Mouse (Mus musculus) small intestine, adult 2 months (tissue): ENCODE measurements around the gene Fgd4. TPM values are rescaled to one million over a fixed set of nuclear protein-coding genes. Genes with fewer than 3 reads are reported as not detected.
"Not testable (repeated sequence)": the region's sequence is repeated elsewhere in the genome, so short reads cannot be mapped to it uniquely, and the experiment has no call there.

Source experiments
- H3K27ac ChIP-seq: fragments of 200-500 bp; 2 replicates; pipeline ENCODE4 v1.5.1; 2012; ENCODE audit warnings: low read depth, low read length, control low read depth, inconsistent platforms; ENCODE audit not compliant: insufficient read depth
- H3K27me3 ChIP-seq: fragments of 200-500 bp; 2 replicates; pipeline ENCODE4 v1.6.1; 2012; ENCODE audit warnings: mild to moderate bottlenecking, moderate library complexity, low read length, inconsistent platforms; ENCODE audit not compliant: control insufficient read depth, insufficient read depth
- H3K36me3 ChIP-seq: fragments of 200-500 bp; 2 replicates; pipeline ENCODE4 v1.6.1; 2012; ENCODE audit warnings: mild to moderate bottlenecking, low read length, control low read depth, inconsistent platforms; ENCODE audit not compliant: control insufficient read depth, insufficient read depth
- H3K4me1 ChIP-seq: fragments of 200-500 bp; 2 replicates; pipeline ENCODE4 v1.6.1; 2012; ENCODE audit warnings: low read length, inconsistent platforms, mixed read lengths; ENCODE audit not compliant: control insufficient read depth, insufficient read depth, insufficient read length
- H3K4me3 ChIP-seq: fragments of 200-500 bp; 2 replicates; pipeline ENCODE4 v1.5.1; 2012; ENCODE audit warnings: low read depth, mild to moderate bottlenecking, control low read depth, inconsistent platforms, low read length, moderate library complexity
- CTCF ChIP-seq: fragments of 200-500 bp; IDR thresholded peaks from 2 replicates; pipeline ENCODE4 v1.5.1; 2012; ENCODE audit warnings: low read depth, mild to moderate bottlenecking, control low read depth, inconsistent platforms, low read length, moderate library complexity, mixed read lengths; ENCODE audit not compliant: insufficient replicate concordance, insufficient read length; ENCODE audit errors: extremely low read depth
- POLR2A ChIP-seq: fragments of 200-500 bp; IDR thresholded peaks from 2 replicates; pipeline ENCODE4 v1.6.1; 2012; ENCODE audit warnings: low read depth, mild to moderate bottlenecking, control low read depth, inconsistent platforms, low read length, moderate library complexity
- WGBS: fragments of 180-500 bp; shearing (Covaris S2); methylation state at CpG from one replicate; pipeline ENCODE4 v1.1.7; 2018; 5-methylcytosine and 5-hydroxymethylcytosine counted together
- polyA plus RNA-seq: library from polyadenylated mRNA; depleted of rRNA; stranded (reverse); fragments of >200 nt; gene quantifications from 2 replicates; pipeline ENCODE4 v1.2.3, GENCODE M21; 2012

Fgd4 gene
- polyA plus RNA-seq, 1 experiment, result 10.3 TPM

DNA sequence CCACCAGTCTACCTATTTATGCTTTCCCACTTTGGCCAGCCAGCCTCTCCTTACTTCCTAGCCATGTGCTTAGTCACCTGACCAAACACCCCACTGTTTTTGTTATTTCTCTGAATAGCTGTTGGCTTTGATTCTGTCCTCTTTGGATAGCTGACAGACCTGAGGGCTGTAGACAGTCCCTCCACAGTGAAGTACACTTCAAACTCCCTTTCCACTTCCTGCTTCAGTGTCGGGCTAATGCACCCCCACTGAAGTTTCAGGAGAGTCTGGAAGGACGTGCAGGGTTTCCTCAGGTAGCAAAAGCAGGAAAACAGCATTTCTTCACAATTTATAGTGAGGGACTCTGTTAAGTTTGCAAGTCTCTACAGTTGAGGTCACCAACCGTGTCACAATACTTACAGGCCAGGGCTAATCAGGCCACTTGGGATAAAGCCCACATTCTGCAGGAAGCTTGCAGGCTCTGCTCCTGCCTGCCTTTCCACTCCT, 57.4 kb downstream of the Fgd4 start:
- H3K27me3 ChIP-seq, result no peaks in the 10 kb centered on the region
- H3K4me3 ChIP-seq, result no peak overlapping the region
- no peak for TF ChIP-seq CTCF
- no peak for TF ChIP-seq POLR2A
- WGBS, result 53% methylated on average over 3 of the region's 3 CpGs
- H3K4me1 ChIP-seq, result no peaks in the 10 kb centered on the region
- H3K36me3 ChIP-seq, result no peaks in the 10 kb centered on the region
- H3K27ac ChIP-seq, result no peak overlapping the region

DNA sequence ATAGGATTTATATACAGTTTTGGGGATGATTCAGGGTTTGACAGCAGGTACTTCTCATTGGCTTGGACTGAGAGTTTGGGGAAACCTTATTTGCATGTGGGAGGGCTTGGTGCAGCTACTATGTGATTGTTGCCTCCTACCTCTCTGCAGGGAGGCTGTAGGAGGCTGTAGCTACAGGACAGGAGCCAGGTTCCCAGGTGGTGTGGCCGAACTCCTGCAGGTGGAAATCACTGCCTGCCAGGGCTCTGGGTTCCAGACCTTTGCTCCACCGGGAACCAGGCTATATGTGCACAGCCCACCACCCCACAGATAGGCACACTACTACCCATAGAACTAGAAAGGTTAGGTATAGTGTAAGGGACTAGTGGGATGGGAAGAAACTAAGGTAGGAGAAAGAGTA, 61.0 kb downstream of the Fgd4 start:
- not testable (repeated sequence) for H3K36me3 ChIP-seq, H3K27me3 ChIP-seq, H3K4me1 ChIP-seq, H3K27ac ChIP-seq, H3K4me3 ChIP-seq
- 82% methylated on average over 2 of the region's 2 CpGs for WGBS

DNA sequence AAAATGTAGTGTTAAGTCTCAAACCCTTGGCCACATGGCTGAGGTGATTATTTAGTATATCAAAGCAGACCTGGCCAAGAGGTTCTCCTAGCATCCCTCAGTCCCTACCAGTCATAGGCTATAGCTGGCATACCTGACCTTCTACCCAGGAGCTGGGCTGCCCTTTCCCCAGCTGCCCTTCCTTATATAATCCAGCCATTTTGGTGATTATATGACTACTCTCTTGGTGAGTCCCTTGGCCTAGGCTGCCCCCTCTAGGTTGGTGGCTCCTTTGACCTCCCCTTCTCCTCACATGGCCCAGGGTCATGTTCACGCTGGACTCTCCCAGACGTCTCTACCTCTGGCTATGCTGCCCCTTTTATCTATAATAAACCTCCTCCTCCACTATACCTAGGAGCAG, 65.1 kb downstream of the Fgd4 start:
- H3K27me3 ChIP-seq, result no peaks in the 10 kb centered on the region
- TF ChIP-seq POLR2A, result no peak
- TF ChIP-seq CTCF, result no peak
- no peak overlapping the region for H3K27ac ChIP-seq
- no peaks in the 10 kb centered on the region for H3K4me1 ChIP-seq
- WGBS, result 76% methylated on average over 2 of the region's 2 CpGs
- no peaks in the 10 kb centered on the region for H3K36me3 ChIP-seq
- no peak overlapping the region for H3K4me3 ChIP-seq

DNA sequence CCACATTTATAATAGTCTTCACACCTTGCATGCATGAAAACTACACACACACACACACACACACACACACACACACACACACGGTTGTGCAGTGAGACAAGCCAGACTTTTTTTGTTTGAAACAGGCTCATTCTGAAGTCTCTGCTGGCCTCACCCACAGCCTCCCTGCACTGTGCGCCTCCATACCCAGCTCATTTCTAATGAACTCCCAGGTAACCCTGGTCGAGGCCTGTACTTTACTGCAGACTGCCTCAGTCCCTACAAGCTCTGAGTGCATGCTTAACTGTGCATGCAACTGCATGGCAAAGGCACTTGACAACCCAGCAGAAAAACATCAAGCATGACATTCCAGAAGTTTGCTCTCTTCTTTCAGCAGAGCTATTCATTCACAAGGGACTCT, 72.3 kb downstream of the Fgd4 start:
- Histone ChIP-seq H3K36me3 (no peaks in the 10 kb centered on the region), H3K27ac (no peak overlapping the region), H3K4me3 (no peak overlapping the region), H3K27me3 (no peaks in the 10 kb centered on the region), H3K4me1 (no peaks in the 10 kb centered on the region; the same call in 1 of the 2 replicates)
- no peak for TF ChIP-seq POLR2A
- TF ChIP-seq CTCF, result no peak
- WGBS, result 75% methylated on average over 3 of the region's 3 CpGs

DNA sequence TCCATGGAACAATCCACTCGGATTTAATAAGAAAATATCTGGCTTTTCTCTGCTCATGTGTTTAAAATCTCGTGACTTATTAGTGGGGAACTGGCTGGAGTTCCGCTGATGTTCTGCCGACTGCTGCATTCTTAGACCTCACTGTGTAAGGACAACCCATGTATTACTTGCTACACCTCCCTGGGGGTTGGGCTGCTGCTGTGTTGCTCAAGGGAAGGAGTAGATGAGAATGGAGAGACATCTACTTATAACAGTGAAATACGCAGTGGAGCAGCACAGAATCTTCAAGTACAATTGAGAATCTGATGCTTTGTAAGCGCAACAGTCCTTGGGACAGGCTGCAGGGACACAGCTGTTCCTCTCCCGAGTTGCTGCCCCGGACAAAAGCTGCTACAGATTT, 73.1 kb downstream of the Fgd4 start:
- Histone ChIP-seq H3K4me3 (no peak overlapping the region), H3K36me3 (no peaks in the 10 kb centered on the region), H3K27me3 (no peaks in the 10 kb centered on the region), H3K4me1 (no peaks in the 10 kb centered on the region; the same call in 1 of the 2 replicates), H3K27ac (peak overlapping the region; percentile 17; the same call in 1 of the 2 replicates)
- WGBS, result 64% methylated on average over 8 of the region's 8 CpGs
- TF ChIP-seq CTCF (no peak), POLR2A (no peak)

DNA sequence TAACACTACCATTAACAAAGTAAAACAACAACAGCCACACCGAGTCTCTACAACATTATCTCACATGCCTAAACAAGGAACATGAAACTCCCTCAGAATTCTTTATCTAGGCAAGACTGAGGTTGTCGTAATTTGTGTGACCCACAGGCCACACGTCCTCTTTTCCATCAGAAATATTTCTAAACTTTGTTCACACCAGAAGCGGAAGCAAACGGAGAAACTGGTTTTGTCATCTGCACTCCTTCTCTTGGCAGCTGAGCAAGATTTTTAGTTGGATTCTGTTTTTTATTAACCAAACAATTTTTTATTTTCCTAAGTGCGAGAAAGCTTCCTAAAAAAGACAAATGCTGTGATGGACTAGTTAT, 73.6 kb downstream of the Fgd4 start:
- no peaks in the 10 kb centered on the region for H3K27me3 ChIP-seq
- 44% methylated on average over 6 of the region's 6 CpGs for WGBS
- TF ChIP-seq POLR2A, result no peak
- H3K4me1 ChIP-seq, result no peaks in the 10 kb centered on the region; the same call in 1 of the 2 replicates
- no peaks in the 10 kb centered on the region for H3K36me3 ChIP-seq
- no peak overlapping the region for H3K4me3 ChIP-seq
- 0 out of 2 replicates have a peak overlapping the region, but pooled peaks have one; percentile 34 for H3K27ac ChIP-seq

DNA sequence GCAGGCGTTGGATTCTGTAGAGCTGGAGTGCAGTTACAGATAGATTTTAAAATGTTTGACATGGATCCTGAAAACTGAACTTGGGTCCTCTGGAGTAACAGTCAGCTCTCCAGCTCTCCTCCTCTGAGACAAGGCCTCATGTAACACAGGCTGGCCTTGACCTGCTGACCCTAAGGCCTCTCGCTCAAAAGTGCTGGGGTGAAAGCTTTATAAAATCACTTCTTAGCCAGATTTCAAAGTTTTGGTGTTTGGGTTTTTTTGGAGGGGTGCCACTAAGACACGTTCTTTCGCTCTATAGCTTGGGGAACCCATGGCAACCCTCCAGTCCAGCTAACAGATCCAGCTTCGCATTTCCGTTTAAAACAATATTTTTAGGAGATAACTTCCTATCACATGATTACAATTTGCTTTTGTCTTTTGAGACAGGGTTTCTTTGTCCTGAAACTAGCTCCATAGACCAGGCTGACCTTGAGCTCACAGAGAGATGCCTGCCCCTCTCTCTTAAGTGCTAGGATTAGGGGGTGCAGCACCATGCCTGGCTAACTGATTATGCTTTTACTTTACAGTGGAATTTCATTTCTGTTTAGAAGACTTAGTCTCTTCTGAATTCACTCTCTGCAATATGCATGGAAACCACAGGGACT, 74.1 kb downstream of the Fgd4 start:
- Histone ChIP-seq H3K27me3 (no peaks in the 10 kb centered on the region), H3K27ac (0 out of 2 replicates have a peak overlapping the region, but pooled peaks have one; percentile 34), H3K4me3 (no peak overlapping the region), H3K4me1 (no peaks in the 10 kb centered on the region; the same call in 1 of the 2 replicates), H3K36me3 (no peaks in the 10 kb centered on the region)
- WGBS, result 71% methylated on average over 6 of the region's 6 CpGs
- TF ChIP-seq CTCF (no peak), POLR2A (no peak)

DNA sequence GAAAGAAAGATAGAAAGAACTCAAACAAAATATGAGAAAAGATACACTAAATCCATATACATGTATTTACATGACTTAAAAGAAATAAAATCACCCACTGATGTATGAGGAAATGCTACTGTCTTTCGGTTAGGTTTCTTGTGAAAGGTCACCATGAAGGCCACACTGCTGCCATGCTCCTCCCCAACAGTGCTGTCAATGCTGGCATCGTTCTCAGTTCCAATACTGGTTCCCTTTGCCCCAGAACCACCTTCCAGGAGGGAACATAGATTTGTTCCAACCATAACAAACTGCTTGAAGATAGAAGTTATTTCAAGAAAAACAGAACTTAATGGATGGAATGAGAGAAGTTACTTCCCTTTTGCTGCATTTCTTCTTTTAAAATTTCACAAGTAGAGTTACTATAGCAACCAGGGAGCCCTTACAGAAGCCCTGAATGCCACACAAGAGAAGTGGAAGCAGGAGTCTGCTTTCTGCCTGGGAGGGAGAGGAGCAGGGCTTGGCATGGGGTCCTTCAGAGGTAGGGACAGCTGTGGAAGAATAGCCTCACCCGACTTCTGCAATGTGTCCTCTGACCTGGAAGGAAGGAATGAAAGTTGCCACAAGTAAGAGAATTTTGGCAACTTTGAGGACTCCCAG, 75.0 kb downstream of the Fgd4 start:
- no peak for TF ChIP-seq CTCF
- TF ChIP-seq POLR2A, result no peak
- Histone ChIP-seq H3K4me1 (no peaks in the 10 kb centered on the region; the same call in 1 of the 2 replicates), H3K27me3 (no peaks in the 10 kb centered on the region), H3K27ac (no peak overlapping the region), H3K36me3 (no peaks in the 10 kb centered on the region), H3K4me3 (no peak overlapping the region)
- WGBS, result 66% methylated on average over 3 of the region's 3 CpGs
